Comparison of ENCODE assay signal across 22 mouse cellular contexts in genomic region chr14:98933371-98933916, GRCm38 (mm10).
A peak's percentile ranks its signal among the peaks of the same experiment; 100 is the strongest.
DNase-seq lines count a peak whose midpoint lies in the region; ATAC-seq and TF ChIP-seq lines count a peak whose summit lies in the region.
"Had no signal": no experiment of that assay in that cellular context is flagged by ENCODE, and none has a peak within 500 bp of the region (broad histone marks: within the 10 kb centered on the region; RNA-seq: fewer than 3 reads in every experiment).

No protein-coding gene starts in this region.

- WGBS in hindbrain, embryonic 12.5 days, result 4% methylated on average over 3 of the region's 3 CpGs
- 8% methylated on average over 3 of the region's 3 CpGs for WGBS in hindbrain, postnatal 0 days
- WGBS in neural tube, embryonic 11.5 days, result 7% methylated on average over 3 of the region's 3 CpGs

- H3K36me3 ChIP-seq in hindbrain, embryonic 12.5 days, result no peaks in the 10 kb centered on the region
- no peaks in the 10 kb centered on the region for H3K36me3 ChIP-seq in hindbrain, postnatal 0 days (ENCODE audit: insufficient read depth, low read length)
- no peaks in the 10 kb centered on the region for H3K36me3 ChIP-seq in neural tube, embryonic 11.5 days (ENCODE audit: control insufficient read depth, insufficient read depth, low read length)
- H3K36me3 ChIP-seq: embryonic facial prominence, embryonic 10.5 days; heart, embryonic 15.5 days had no signal

- no peak for TF ChIP-seq CTCF in hindbrain, postnatal 0 days (IDR thresholded peaks at IDR 0.05; ENCODE audit: low read depth)

- no peaks in the 10 kb centered on the region for H3K27me3 ChIP-seq in hindbrain, embryonic 12.5 days
- H3K27me3 ChIP-seq in hindbrain, postnatal 0 days (ENCODE audit: insufficient read depth, low read length), result no peaks in the 10 kb centered on the region
- no peaks in the 10 kb centered on the region for H3K27me3 ChIP-seq in neural tube, embryonic 11.5 days (ENCODE audit: control insufficient read depth, insufficient read depth, low read length)
- H3K27me3 ChIP-seq: forebrain, embryonic 13.5 days; heart, embryonic 15.5 days had no signal

- H3K27ac ChIP-seq in hindbrain, embryonic 12.5 days, result no peak overlapping the region
- H3K27ac ChIP-seq in hindbrain, postnatal 0 days, result no peak overlapping the region
- H3K27ac ChIP-seq in neural tube, embryonic 11.5 days (ENCODE audit: low read depth, low read length), result no peak overlapping the region
- H3K27ac ChIP-seq: embryonic facial prominence, embryonic 10.5 days; forebrain, embryonic 13.5 days; heart, adult 2 months; heart, embryonic 15.5 days had no signal

- H3K4me1 ChIP-seq in hindbrain, embryonic 12.5 days, result peaks cover 7% of the 10 kb centered on the region; the same call in 1 of the 2 replicates
- H3K4me1 ChIP-seq in hindbrain, postnatal 0 days (ENCODE audit: insufficient read depth, low read length), result no peaks in the 10 kb centered on the region
- H3K4me1 ChIP-seq in neural tube, embryonic 11.5 days (ENCODE audit: control insufficient read depth, insufficient read depth, low read length), result no peaks in the 10 kb centered on the region; the same call in 1 of the 2 replicates
- H3K4me1 ChIP-seq: embryonic facial prominence, embryonic 10.5 days; heart, embryonic 15.5 days had no signal

- DNase-seq in embryo, embryonic 10.5 days (ENCODE audit: low spot score), result peak; percentile 30
- DNase-seq in embryo, embryonic 9.5 days (ENCODE audit: extremely low spot score), result no peak
- no peak for DNase-seq in hindbrain, postnatal 0 days (ENCODE audit: low spot score)
- no peak for DNase-seq in neural tube, embryonic 11.5 days (ENCODE audit: low spot score)
- no peak for DNase-seq in neural tube, embryonic 10.5 days (ENCODE audit: extremely low spot score, low spot score)
- DNase-seq in mesoderm, embryonic 11.5 days (ENCODE audit: low read depth, low spot score), result peak; percentile 25
- DNase-seq in layer of hippocampus, postnatal 14 days (ENCODE audit: low spot score in 2 of 2), result no peak
- DNase-seq: adrenal gland, adult 2 months; adrenal gland, postnatal 25 days; B cell, adult 2 months; cerebellum, adult 2 months; cerebellum, postnatal 10 days; forebrain, postnatal 0 days; gastrocnemius, postnatal 14 days; heart, adult 2 months; heart, postnatal 14 days had no signal

- H3K9me3 ChIP-seq in hindbrain, embryonic 12.5 days (replicated peaks), result no peaks in the 10 kb centered on the region
- H3K9me3 ChIP-seq in hindbrain, postnatal 0 days (ENCODE audit: low read length), result no peaks in the 10 kb centered on the region
- H3K9me3 ChIP-seq in neural tube, embryonic 11.5 days (ENCODE audit: control insufficient read depth, low read length), result no peaks in the 10 kb centered on the region
- H3K9me3 ChIP-seq: embryonic facial prominence, embryonic 10.5 days; forebrain, embryonic 13.5 days; heart, embryonic 15.5 days had no signal

- no peak overlapping the region for H3K4me2 ChIP-seq in hindbrain, embryonic 12.5 days (replicated peaks)
- H3K4me2 ChIP-seq in hindbrain, postnatal 0 days (ENCODE audit: low read depth, low read length), result no peak overlapping the region
- no peak overlapping the region for H3K4me2 ChIP-seq in neural tube, embryonic 11.5 days (ENCODE audit: low read depth)
- H3K4me2 ChIP-seq: forebrain, embryonic 13.5 days; heart, embryonic 11.5 days; heart, embryonic 15.5 days had no signal

- H3K9ac ChIP-seq in hindbrain, embryonic 12.5 days, result no peak overlapping the region
- H3K9ac ChIP-seq in hindbrain, postnatal 0 days (replicated peaks; ENCODE audit: low read length), result no peak overlapping the region
- no peak overlapping the region for H3K9ac ChIP-seq in neural tube, embryonic 11.5 days (ENCODE audit: low read length)
- H3K9ac ChIP-seq: forebrain, embryonic 13.5 days; forebrain, postnatal 0 days; heart, embryonic 15.5 days had no signal

- H3K4me3 ChIP-seq in hindbrain, embryonic 12.5 days, result no peak overlapping the region
- H3K4me3 ChIP-seq in hindbrain, postnatal 0 days (ENCODE audit: low read length), result no peak overlapping the region
- H3K4me3 ChIP-seq in neural tube, embryonic 11.5 days (ENCODE audit: low read depth, low read length), result no peak overlapping the region
- H3K4me3 ChIP-seq: embryonic facial prominence, embryonic 10.5 days; forebrain, embryonic 13.5 days; heart, adult 2 months; heart, embryonic 15.5 days had no signal

- 0 out of 2 replicates have a peak, but pooled peaks have one; percentile 16 for ATAC-seq in hindbrain, embryonic 12.5 days (ENCODE audit: low FRiP score)
- ATAC-seq in hindbrain, postnatal 0 days, result no peak
- peak; percentile 69 for ATAC-seq in neural tube, embryonic 11.5 days (ENCODE audit: insufficient read depth, low FRiP score, low TSS enrichment)
- ATAC-seq: CD4-positive, CD25-positive, alpha-beta regulatory T cell, adult 4 months; forebrain, embryonic 13.5 days; forebrain, postnatal 0 days had no signal

Comparison
In these comparisons a context has a peak if more than half of its experiments do, and no peak if none do; other contexts are left out.
1. DNase-seq: peak in embryo, embryonic 10.5 days (single experiment) and mesoderm, embryonic 11.5 days (single experiment); none in embryo, embryonic 9.5 days (single experiment), hindbrain, postnatal 0 days (single experiment), neural tube, embryonic 11.5 days (single experiment), neural tube, embryonic 10.5 days (single experiment) and layer of hippocampus, postnatal 14 days (0 of 2).